Mouse (Mus musculus): ENCODE data around the gene Cyb5r4. TPM values are rescaled to one million over a fixed set of nuclear protein-coding genes. Genes with fewer than 3 reads are reported as not detected.
"Not testable (repeated sequence)": the region's sequence is repeated elsewhere in the genome, so short reads cannot be mapped to it uniquely, and the experiment has no call there.

Gene Cyb5r4
- total RNA-seq (2012; rRNA removed), result 16.0 and 27.9 TPM in 2 replicates

- Histone ChIP-seq H3K4me1 (ENCODE audit: control insufficient read depth in 2 of 2, insufficient read depth in 2 of 2, low read length in 2 of 2, poor library complexity in 1 of 2) (peaks cover 2 to 3% of the 10 kb centered on the region in 2 experiments; a peak in 1 of 4 replicates), H3K36me3 (ENCODE audit: control insufficient read depth, insufficient read depth, low read length, poor library complexity, severe bottlenecking) (no peaks in the 10 kb centered on the region), H3K4me3 (ENCODE audit: insufficient read depth in 1 of 2, low read depth in 1 of 2, low read length in 2 of 2, poor library complexity in 1 of 2, severe bottlenecking in 1 of 2) (peak within 1 kb of the TSS; percentile 79 to 90), H3K9ac (ENCODE audit: insufficient read depth, low read depth, low read length, poor library complexity, severe bottlenecking) (peak within 1 kb of the TSS; percentile 79), H3K9me3 (ENCODE audit: control insufficient read depth, insufficient read depth, low read depth, low read length) (no peaks in the 10 kb centered on the region), H3K27ac (ENCODE audit: insufficient read depth, low read depth, low read length, poor library complexity, severe bottlenecking) (no peak within 1 kb of the TSS)
- TF ChIP-seq ZC3H11A (IDR thresholded peaks at IDR 0.05; ENCODE audit: borderline replicate concordance, low read depth, low read length), result no peak
- TF ChIP-seq MAFK (IDR thresholded peaks at IDR 0.05; ENCODE audit: insufficient read depth, low read depth, low read length), result no peak
- TF ChIP-seq CHD2 (IDR thresholded peaks at IDR 0.05; ENCODE audit: low read depth, low read length), result no peak
- no peak for TF ChIP-seq HCFC1 (IDR thresholded peaks at IDR 0.05; ENCODE audit: borderline replicate concordance, insufficient read depth, low read length)
- no peak for TF ChIP-seq ZNF384 (IDR thresholded peaks at IDR 0.05; ENCODE audit: low read depth, low read length)
- DNase-seq (ENCODE audit: low read depth, low spot score), result peak; percentile 94
- in situ Hi-C loops (cut with MboI; ENCODE audit: low sequenced_read_pairs in 2 of 2, unreplicated experiment in 2 of 2), result loop anchor here in 1 of 2 experiments (10.0 kb wide), 1 partner anchor 223 kb away; no protein-coding TSS in a partner anchor
These were observed at the start of gene Cyb5r4 for GRCm38 (mm10) chr9:87021778-87022523. Cyb5r4 (plus strand) TSS chr9:87022014.

DNA sequence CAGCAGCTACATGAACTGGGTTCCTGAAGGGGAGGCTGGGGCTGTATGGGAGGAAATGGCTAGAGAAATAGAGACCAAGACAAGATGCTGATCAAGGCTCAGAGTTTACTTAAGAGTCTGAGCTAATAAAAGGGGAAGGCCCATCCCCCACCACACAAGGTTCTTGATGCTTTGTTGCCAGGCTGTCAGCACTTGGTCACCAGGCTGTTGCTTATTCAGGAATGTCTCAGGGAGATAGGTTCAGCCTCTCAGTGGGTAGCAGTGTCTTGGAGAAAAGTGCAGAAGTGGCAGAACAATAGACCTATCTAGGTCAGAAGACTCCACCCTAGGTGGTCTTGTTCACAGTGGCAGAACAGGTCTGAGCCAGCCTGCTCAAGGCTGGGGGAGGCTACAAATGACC, 49.3 kb upstream of the Cyb5r4 start:
- H3K27ac ChIP-seq (ENCODE audit: insufficient read depth, low read depth, low read length, poor library complexity, severe bottlenecking); DNase-seq (ENCODE audit: low read depth, low spot score); in situ Hi-C loops (cut with MboI; ENCODE audit: low sequenced_read_pairs in 2 of 2, unreplicated experiment in 2 of 2): not testable (repeated sequence)

GRCm38 (mm10) chr9:86973562-86973961, 48.3 kb upstream of the Cyb5r4 start:
- Histone ChIP-seq H3K36me3 (ENCODE audit: control insufficient read depth, insufficient read depth, low read length, poor library complexity, severe bottlenecking) (no peaks in the 10 kb centered on the region), H3K9me3 (ENCODE audit: control insufficient read depth, insufficient read depth, low read depth, low read length) (no peaks in the 10 kb centered on the region), H3K4me1 (ENCODE audit: control insufficient read depth in 2 of 2, insufficient read depth in 2 of 2, low read length in 2 of 2, poor library complexity in 1 of 2) (no peaks in the 10 kb centered on the region), H3K4me3 (ENCODE audit: insufficient read depth in 1 of 2, low read depth in 1 of 2, low read length in 2 of 2, poor library complexity in 1 of 2, severe bottlenecking in 1 of 2) (no peak overlapping the region), H3K27ac (ENCODE audit: insufficient read depth, low read depth, low read length, poor library complexity, severe bottlenecking) (no peak overlapping the region), H3K9ac (ENCODE audit: insufficient read depth, low read depth, low read length, poor library complexity, severe bottlenecking) (no peak overlapping the region)
- TF ChIP-seq ZNF384 (IDR thresholded peaks at IDR 0.05; ENCODE audit: low read depth, low read length) (no peak), ZC3H11A (IDR thresholded peaks at IDR 0.05; ENCODE audit: borderline replicate concordance, low read depth, low read length) (no peak), HCFC1 (IDR thresholded peaks at IDR 0.05; ENCODE audit: borderline replicate concordance, insufficient read depth, low read length) (no peak), MAFK (IDR thresholded peaks at IDR 0.05; ENCODE audit: insufficient read depth, low read depth, low read length) (no peak), CHD2 (IDR thresholded peaks at IDR 0.05; ENCODE audit: low read depth, low read length) (no peak)
- no peak for DNase-seq (ENCODE audit: low read depth, low spot score)
- in situ Hi-C loops (cut with MboI; ENCODE audit: low sequenced_read_pairs in 2 of 2, unreplicated experiment in 2 of 2), result no loop called here

More for the DNA sequence above, 49.3 kb upstream of the Cyb5r4 start:
- not testable (repeated sequence) for H3K4me1 ChIP-seq (ENCODE audit: control insufficient read depth in 2 of 2, insufficient read depth in 2 of 2, low read length in 2 of 2, poor library complexity in 1 of 2); H3K36me3 ChIP-seq (ENCODE audit: control insufficient read depth, insufficient read depth, low read length, poor library complexity, severe bottlenecking); H3K4me3 ChIP-seq (ENCODE audit: insufficient read depth in 1 of 2, low read depth in 1 of 2, low read length in 2 of 2, poor library complexity in 1 of 2, severe bottlenecking in 1 of 2); H3K9ac ChIP-seq (ENCODE audit: insufficient read depth, low read depth, low read length, poor library complexity, severe bottlenecking); H3K9me3 ChIP-seq (ENCODE audit: control insufficient read depth, insufficient read depth, low read depth, low read length)

DNA sequence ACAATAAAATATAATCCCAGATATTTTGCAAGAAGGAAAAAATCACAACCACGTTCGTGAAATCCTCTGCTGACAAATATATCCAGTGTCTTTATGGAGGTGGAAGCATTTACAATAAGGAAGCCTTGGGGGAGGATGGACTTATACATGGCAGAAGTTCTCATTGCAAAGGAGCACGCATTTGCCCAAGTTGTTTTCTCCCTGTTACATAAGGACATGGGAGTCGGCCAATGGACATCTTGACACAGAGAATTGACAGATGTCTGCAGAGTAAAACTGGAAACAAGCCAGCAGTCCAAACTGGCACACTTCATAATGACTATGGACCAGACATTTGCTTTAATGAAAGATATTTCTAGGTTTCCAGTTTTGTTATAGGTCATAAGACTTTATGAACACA, 44.9 kb upstream of the Cyb5r4 start:
- in situ Hi-C loops (cut with MboI; ENCODE audit: low sequenced_read_pairs in 2 of 2, unreplicated experiment in 2 of 2), result no loop called here
- Histone ChIP-seq H3K4me1 (ENCODE audit: control insufficient read depth in 2 of 2, insufficient read depth in 2 of 2, low read length in 2 of 2, poor library complexity in 1 of 2) (peaks cover 0 to 2% of the 10 kb centered on the region in 2 experiments; a peak in 1 of 4 replicates), H3K4me3 (ENCODE audit: insufficient read depth in 1 of 2, low read depth in 1 of 2, low read length in 2 of 2, poor library complexity in 1 of 2, severe bottlenecking in 1 of 2) (no peak overlapping the region), H3K9ac (ENCODE audit: insufficient read depth, low read depth, low read length, poor library complexity, severe bottlenecking) (no peak overlapping the region), H3K27ac (ENCODE audit: insufficient read depth, low read depth, low read length, poor library complexity, severe bottlenecking) (no peak overlapping the region), H3K36me3 (ENCODE audit: control insufficient read depth, insufficient read depth, low read length, poor library complexity, severe bottlenecking) (no peaks in the 10 kb centered on the region), H3K9me3 (ENCODE audit: control insufficient read depth, insufficient read depth, low read depth, low read length) (no peaks in the 10 kb centered on the region)
- DNase-seq (ENCODE audit: low read depth, low spot score), result no peak
- TF ChIP-seq HCFC1 (IDR thresholded peaks at IDR 0.05; ENCODE audit: borderline replicate concordance, insufficient read depth, low read length) (no peak), ZC3H11A (IDR thresholded peaks at IDR 0.05; ENCODE audit: borderline replicate concordance, low read depth, low read length) (no peak), MAFK (IDR thresholded peaks at IDR 0.05; ENCODE audit: insufficient read depth, low read depth, low read length) (no peak), ZNF384 (IDR thresholded peaks at IDR 0.05; ENCODE audit: low read depth, low read length) (no peak), CHD2 (IDR thresholded peaks at IDR 0.05; ENCODE audit: low read depth, low read length) (no peak)

Data from ES-E14 (cell line).